Mouse (Mus musculus): ENCODE measurements around the gene Oaz1.
"Not testable (repeated sequence)": the region's sequence is repeated elsewhere in the genome, so short reads cannot be mapped to it uniquely, and the experiment has no call there.

The Oaz1 gene

GRCm38 (mm10) chr10:80802204-80802912 lies 24.1 kb upstream of the Oaz1 start:
- no peak for DNase-seq (ENCODE audit: low read depth, low spot score)

GRCm38 (mm10) chr10:80802996-80803395 lies 23.5 kb upstream of the Oaz1 start:
- DNase-seq (ENCODE audit: low read depth, low spot score) = no peak

GRCm38 (mm10) chr10:80804340-80804739 lies 22.1 kb upstream of the Oaz1 start:
- no peak for DNase-seq (ENCODE audit: low read depth, low spot score)

GRCm38 (mm10) chr10:80804916-80805315 lies 21.5 kb upstream of the Oaz1 start, which contains the start of gene Amh:
Gene Amh (plus strand): TSS chr10:80805243.
- DNase-seq (ENCODE audit: low read depth, low spot score) = no peak

- no peak for DNase-seq (ENCODE audit: low read depth, low spot score)
Observed at GRCm38 (mm10) chr10:80805322-80805721, 21.1 kb upstream of the Oaz1 start.

GRCm38 (mm10) chr10:80805925-80806324 lies 20.5 kb upstream of the Oaz1 start:
- peak; percentile 79 for DNase-seq (ENCODE audit: low read depth, low spot score)

GRCm38 (mm10) chr10:80806341-80807056 lies 20.0 kb upstream of the Oaz1 start:
- DNase-seq (ENCODE audit: low read depth, low spot score) = no peak

- DNase-seq (ENCODE audit: low read depth, low spot score) = peak; percentile 85
Observed at GRCm38 (mm10) chr10:80807057-80807627, 19.3 kb upstream of the Oaz1 start.

GRCm38 (mm10) chr10:80808099-80808984 lies 18.1 kb upstream of the Oaz1 start:
- DNase-seq (ENCODE audit: low read depth, low spot score) = no peak

- peak; percentile 39 for DNase-seq (ENCODE audit: low read depth, low spot score)
Observed at GRCm38 (mm10) chr10:80808985-80809632, 17.3 kb upstream of the Oaz1 start.

GRCm38 (mm10) chr10:80810084-80810483 lies 16.4 kb upstream of the Oaz1 start:
- DNase-seq (ENCODE audit: low read depth, low spot score) = no peak

- no peak for DNase-seq (ENCODE audit: low read depth, low spot score)
Observed at GRCm38 (mm10) chr10:80812391-80813041, 13.9 kb upstream of the Oaz1 start.

GRCm38 (mm10) chr10:80813366-80813765 lies 13.1 kb upstream of the Oaz1 start, which contains the start of gene Jsrp1:
Gene Jsrp1 (minus strand): TSS chr10:80813498.
- no peak for DNase-seq (ENCODE audit: low read depth, low spot score)

- DNase-seq (ENCODE audit: low read depth, low spot score) = no peak
Observed at GRCm38 (mm10) chr10:80814800-80815199, 11.7 kb upstream of the Oaz1 start.

- not testable (repeated sequence) for DNase-seq (ENCODE audit: low read depth, low spot score)
Observed at GRCm38 (mm10) chr10:80816303-80816702, 10.2 kb upstream of the Oaz1 start.

- DNase-seq (ENCODE audit: low read depth, low spot score) = no peak
Observed at GRCm38 (mm10) chr10:80817164-80817563, 9.3 kb upstream of the Oaz1 start.

GRCm38 (mm10) chr10:80817955-80818354 lies 8.5 kb upstream of the Oaz1 start:
- peak; percentile 62 for DNase-seq (ENCODE audit: low read depth, low spot score)

GRCm38 (mm10) chr10:80818599-80819281 lies 7.7 kb upstream of the Oaz1 start:
- DNase-seq (ENCODE audit: low read depth, low spot score) = no peak

GRCm38 (mm10) chr10:80819406-80819805 lies 7.0 kb upstream of the Oaz1 start:
- DNase-seq (ENCODE audit: low read depth, low spot score) = no peak

- DNase-seq (ENCODE audit: low read depth, low spot score) = peak; percentile 67
Observed at GRCm38 (mm10) chr10:80821991-80822390, 4.5 kb upstream of the Oaz1 start.
